Mouse (Mus musculus) E14TG2a.4 (cell line): ENCODE measurements around the gene Tm4sf1.

Experiments
- CTCF ChIP-seq: conservative IDR thresholded peaks from 2 replicates; pipeline ENCODE4 v1.5.1; 2014; ENCODE audit warnings: low read length
- NANOG ChIP-seq: IDR thresholded peaks from 2 replicates; pipeline ENCODE4 v1.6.1; 2014; ENCODE audit warnings: borderline replicate concordance, low read length, mixed read lengths

DNA sequence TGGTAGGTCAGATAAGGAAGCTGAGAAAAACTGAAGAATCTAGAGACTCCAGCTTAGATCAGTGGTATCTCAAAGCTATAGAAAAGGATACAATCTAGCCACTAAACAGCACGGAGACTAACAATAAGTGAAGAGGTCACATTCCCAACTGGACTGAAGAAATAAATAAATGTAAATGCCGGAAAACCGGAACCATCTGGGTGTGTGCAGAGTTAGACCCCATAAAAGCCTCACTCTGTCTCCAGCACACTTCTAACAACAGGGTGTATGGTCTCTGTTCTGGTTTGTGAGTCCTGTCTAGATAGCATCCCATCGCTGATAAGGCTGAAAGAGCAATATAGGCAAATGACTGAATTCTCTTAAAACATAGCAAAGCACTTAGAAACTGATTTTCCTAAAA, 6.2 kb downstream of the Tm4sf1 start:
- TF ChIP-seq CTCF (no peak), NANOG (no peak)
